Mouse (Mus musculus) spleen, adult 2 months (tissue): ENCODE measurements around the gene Pacs2.

Source experiments
- CTCF ChIP-seq: fragments of 200-500 bp; IDR thresholded peaks from 2 replicates; pipeline ENCODE4 v1.5.1; 2011; ENCODE audit warnings: mild to moderate bottlenecking, inconsistent platforms; ENCODE audit not compliant: insufficient read depth, insufficient read length, insufficient replicate concordance; ENCODE audit errors: extremely low read depth
- POLR2A ChIP-seq: fragments of 200-500 bp; IDR thresholded peaks from 2 replicates; pipeline ENCODE4 v1.6.1; 2011; ENCODE audit warnings: low read depth, low read length, inconsistent platforms

DNA sequence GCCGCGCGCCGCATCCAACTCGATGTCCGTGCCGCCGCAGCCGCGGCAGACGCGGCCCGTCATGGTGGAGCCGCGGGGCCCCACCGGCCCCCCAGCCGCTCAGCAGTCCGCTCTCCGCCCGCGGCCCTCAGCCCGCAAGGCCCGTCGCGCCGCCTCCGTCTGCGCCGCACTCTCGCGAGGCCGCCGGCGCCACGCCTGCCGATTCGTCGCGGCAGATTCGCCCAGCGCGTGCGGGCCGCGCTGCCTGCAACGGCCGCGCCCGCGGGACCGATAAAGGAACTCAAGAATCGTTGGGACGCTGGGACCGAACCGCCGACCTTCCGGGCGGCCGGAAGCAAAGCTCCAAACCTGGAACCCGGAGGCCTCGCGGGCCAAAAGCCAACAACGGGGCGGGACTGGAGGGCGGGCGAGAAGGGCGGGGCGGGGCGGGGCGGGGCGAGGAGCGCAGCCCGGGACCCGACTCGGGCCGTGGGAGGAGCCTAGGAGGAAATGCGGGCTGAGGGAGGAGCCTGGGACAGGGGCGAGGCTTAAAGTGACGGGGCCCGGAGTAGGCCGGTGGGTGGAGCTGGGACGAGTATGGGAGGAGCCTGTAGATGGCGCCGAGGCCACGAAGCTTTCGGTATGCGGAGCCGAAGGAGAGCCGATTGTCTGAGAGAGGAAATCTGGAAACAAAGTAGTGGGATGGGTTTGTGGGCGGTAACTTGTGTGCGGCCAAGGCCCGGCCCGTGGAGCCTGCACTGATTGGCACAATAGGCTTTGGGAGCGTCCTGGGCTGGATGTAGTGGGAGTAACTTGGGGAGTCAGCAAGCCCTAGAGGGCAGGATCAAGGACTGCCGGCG lies 13.8 kb upstream of the Pacs2 start, which contains the start of gene Brf1:
- TF ChIP-seq CTCF = no peak
- TF ChIP-seq POLR2A = peak; percentile 76
